Mouse (Mus musculus) left cerebral cortex, postnatal 14 days (tissue): ENCODE data around the gene Fndc10. TPM values are rescaled to one million over a fixed set of nuclear protein-coding genes. Genes with fewer than 3 reads are reported as not detected.
"Not testable (repeated sequence)": the region's sequence is repeated elsewhere in the genome, so short reads cannot be mapped to it uniquely, and the experiment has no call there.

ENCODE experiments used
- DNase-seq, 2 experiments: peaks; one replicate each; pipeline ENCODE4 v3.0.0; 2021 to 2022; ENCODE audit warnings: low spot score in 2 of 2, mixed read lengths in 1 of 2
- intact Hi-C: fragments of 180-260 bp; cut with DNase I; formaldehyde crosslinking; loops from one replicate; pipeline ENCODE4 v1.15.1; 2025
- long read RNA-seq, 2 experiments: library from polyadenylated mRNA; stranded (forward); transcript quantifications; one replicate each; pipeline ENCODE4 v2.0.0; 2021
- total RNA-seq, 2 experiments: library from RNA; stranded (reverse); gene quantifications; 2 replicates each; pipeline ENCODE4 v1.2.3; 2021

Gene Fndc10
- 10 to 100 TPM; 22.8 to 26.0 TPM for total RNA-seq
- long read RNA-seq, experiment 1, transcript Fndc10-201 (1 exons, 2,140 nt), result major isoform, 7 of 32 reads
- long read RNA-seq, experiment 1, partial matches to known transcripts, result 0 of 32 reads
- long read RNA-seq, experiment 1, other reads (novel, unspliced or antisense), result 25 of 32 reads
- long read RNA-seq, experiment 2, transcript Fndc10-201 (1 exons, 2,140 nt), result major isoform, 9 of 25 reads
- long read RNA-seq, experiment 2, partial matches to known transcripts, result 0 of 25 reads
- long read RNA-seq, experiment 2, other reads (novel, unspliced or antisense), result 16 of 25 reads

DNA sequence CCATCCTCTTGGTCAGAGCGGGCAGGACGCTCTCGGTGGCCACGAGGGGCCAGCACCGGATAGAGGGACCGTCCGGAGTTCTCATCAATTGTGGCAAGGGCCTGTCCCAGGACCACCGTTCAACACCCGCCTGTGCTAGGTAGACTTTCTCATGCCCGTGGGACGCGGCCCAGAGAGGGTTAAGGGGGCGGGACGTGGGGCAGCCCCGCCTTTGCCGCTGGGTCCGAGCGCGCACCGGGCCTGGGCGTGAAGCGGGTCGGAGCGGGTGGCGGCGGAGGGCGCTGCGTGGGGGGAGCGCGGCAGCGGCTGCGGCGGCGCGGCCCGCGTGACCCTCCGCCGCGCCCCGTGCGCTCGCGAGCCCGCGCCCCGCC is at the start of gene Fndc10:
Fndc10 (plus strand) TSS at position 232 of the 371 bp plus-strand sequence.
- intact Hi-C loops, result no loop called here

GRCm38 (mm10) chr4:155645308-155645707 is 48.8 kb upstream of the Fndc10 start, which contains the start of gene Gm10563:
Gm10563 (minus strand) TSS chr4:155645408.
- DNase-seq, intact Hi-C loops: not testable (repeated sequence)

More for the DNA sequence above, at the start of gene Fndc10:
- peak; percentile 72 to 79 for DNase-seq

GRCm38 (mm10) chr4:155645721-155646120 is 48.4 kb upstream of the Fndc10 start:
- no peak for DNase-seq
- intact Hi-C loops, result no loop called here

DNA sequence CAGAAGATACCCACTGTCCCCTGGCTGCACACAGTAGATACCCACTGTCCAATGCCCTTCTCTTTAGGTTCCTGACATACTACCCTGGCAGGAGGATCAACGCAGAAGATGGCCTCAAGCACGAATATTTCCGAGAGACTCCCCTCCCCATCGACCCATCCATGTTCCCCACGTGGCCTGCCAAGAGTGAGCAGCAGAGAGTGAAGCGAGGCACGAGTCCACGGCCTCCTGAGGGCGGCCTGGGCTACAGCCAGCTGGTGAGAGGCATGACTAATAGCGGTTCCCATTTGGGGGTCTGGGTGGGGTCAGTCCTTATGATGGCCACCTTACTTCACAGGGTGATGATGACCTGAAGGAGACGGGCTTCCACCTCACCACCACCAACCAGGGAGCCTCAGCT is 44.8 kb upstream of the Fndc10 start:
- intact Hi-C loops, result no loop called here

DNA sequence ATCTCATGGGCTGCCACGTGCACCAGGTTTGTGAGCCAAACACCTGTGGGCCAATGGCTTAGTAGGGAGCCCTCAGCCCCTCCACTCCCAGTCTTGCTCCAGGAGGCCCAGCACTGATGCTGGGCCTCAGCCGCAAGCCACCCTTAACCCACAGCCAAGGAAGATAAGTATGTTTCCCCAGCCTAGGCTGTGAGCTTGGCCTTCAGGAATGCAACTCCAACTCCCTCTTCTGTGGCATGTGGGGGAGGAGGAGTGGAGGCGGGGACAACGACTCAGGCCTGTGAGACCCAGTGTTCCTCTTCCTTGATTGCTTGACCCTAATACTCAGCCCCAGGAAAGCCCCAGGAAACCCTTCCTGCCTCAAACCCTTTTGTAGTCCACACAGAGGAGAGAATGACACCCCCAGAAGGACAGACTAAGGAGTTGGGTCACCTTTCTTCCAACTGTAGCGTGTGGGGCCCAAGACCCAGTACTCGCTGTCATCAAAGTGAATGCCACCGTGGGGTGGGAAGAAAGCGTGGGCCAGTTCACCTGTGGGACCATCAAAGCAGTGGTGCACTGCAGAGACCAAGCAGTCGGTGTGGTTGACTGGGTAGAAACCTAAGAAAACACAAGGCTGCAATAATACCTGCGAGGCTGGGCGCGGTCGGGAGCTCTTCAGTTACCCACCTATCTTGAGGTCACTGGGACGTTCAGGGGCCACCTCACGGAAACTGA is 42.4 kb upstream of the Fndc10 start:
- no peak for DNase-seq
- intact Hi-C loops, result no loop called here

More for the DNA sequence above, 44.8 kb upstream of the Fndc10 start:
- DNase-seq, result no peak

GRCm38 (mm10) chr4:155652283-155653085 is 41.7 kb upstream of the Fndc10 start:
- intact Hi-C loops, result no loop called here
- DNase-seq, result no peak

GRCm38 (mm10) chr4:155653086-155653450 is 41.1 kb upstream of the Fndc10 start, which contains the start of gene Mmp23:
Mmp23 (minus strand) TSS chr4:155653384.
- DNase-seq, result no peak
- intact Hi-C loops, result no loop called here

DNA sequence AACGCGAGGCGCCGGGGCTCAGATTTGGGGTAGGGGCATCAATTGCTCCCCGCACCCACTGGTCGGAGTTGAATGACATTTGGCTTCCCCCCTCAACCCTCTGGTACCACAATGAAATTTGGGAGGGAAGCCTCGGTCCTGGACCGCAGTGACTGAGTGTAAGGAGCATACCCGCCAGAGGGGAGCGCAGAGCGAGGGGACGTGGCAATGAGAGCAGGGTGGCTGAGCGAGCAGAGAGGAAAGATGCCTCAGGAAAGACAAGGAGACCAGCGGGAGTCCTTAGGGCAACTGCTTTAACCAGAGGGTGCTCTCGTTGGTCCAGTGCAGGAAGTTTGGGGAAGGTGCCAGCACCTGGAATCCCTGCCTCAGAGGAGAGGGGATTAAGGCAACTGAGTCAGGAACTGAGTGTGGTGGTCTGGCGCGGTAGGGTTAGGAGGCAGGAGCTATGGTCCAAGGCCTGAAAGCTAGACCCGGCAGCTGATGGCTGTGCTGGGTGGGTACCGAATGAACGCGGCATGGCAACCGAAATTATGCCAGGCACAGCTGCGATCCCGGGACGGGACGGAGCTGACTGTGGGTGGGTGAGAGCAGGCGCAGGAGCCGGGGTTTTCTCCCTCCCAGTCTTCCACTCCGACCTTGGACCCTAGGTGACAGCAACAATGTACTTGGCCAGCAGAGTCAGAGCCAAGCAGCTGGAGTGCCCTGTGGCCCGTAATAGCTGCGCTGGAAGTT is 40.5 kb upstream of the Fndc10 start:
- DNase-seq, result no peak
- intact Hi-C loops, result no loop called here

DNA sequence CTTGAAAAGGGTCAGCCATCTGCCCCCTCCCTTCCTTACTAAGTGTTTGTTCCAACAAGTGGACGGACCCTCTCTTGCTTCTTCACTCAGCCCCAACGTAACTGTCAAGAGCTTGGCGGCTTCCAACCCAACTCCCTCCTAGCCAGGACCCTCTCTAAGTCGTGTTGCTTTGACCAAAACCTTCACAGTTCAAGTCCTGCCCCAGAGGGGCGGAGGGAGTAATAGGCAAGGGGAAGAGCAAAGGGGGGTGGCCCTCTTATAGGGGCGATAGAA is 40.0 kb upstream of the Fndc10 start:
- intact Hi-C loops, result no loop called here
- no peak for DNase-seq

- no peak for DNase-seq
- intact Hi-C loops, result no loop called here
These were observed 39.5 kb upstream of the Fndc10 start for GRCm38 (mm10) chr4:155654456-155655298.

GRCm38 (mm10) chr4:155656214-155656751 is 37.9 kb upstream of the Fndc10 start:
- DNase-seq, result no peak
- intact Hi-C loops, result no loop called here

- DNase-seq, result no peak
- intact Hi-C loops, result no loop called here
These were observed 35.2 kb upstream of the Fndc10 start for GRCm38 (mm10) chr4:155658961-155659360.

GRCm38 (mm10) chr4:155660641-155661040 is 33.5 kb upstream of the Fndc10 start:
- intact Hi-C loops, result no loop called here
- DNase-seq, result no peak

GRCm38 (mm10) chr4:155666903-155667302 is 27.2 kb upstream of the Fndc10 start:
- intact Hi-C loops, result loop anchor here (5.0 kb wide), 2 partner anchors 40 kb away; no protein-coding TSS in a partner anchor

DNA sequence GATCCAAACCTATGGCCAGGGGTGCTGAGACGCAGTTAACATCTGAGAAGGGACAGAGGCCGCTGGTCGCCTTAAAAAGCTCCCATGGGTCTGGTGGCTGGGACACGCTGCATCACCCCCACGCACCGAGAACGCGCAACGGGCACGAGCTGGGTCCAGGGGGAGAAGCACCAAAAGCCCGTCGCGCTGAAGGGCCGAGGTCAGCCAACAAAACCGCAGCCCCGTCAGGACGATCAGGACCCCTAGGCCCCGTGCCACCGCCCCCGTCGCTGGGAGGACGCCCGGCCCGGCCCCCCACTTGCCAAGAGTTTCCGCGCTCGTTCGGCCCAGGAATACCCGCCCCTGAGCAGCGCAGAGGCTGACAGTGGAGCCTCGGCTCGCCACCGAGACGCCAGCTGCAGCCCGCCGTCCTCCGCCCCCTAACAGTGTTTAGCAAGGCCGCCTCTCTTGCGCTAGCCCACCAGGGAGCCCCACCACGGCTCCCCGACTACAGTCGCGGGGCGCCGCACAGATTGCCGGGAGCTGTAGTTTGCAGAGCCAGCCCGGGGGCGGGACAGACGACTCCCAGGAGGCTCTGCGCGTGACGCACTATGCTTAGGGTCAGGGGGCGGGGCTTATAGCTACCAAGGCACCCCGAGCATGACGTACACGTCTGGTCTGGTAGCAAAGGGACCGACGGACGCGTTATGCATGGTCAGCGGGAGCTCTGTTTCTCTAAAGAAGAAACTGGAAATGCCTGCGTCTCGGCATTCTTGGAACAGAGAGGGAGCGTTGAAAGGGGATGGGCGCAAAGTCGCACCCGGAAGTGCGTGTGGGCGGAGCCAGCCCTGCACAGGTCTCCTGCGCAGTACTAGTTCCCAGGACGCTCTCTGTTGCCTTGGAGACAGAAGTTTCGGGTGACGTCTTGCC is 25.2 kb upstream of the Fndc10 start, which contains the start of gene Mib2:
Mib2 (minus strand) TSS at position 510 of the 909 bp plus-strand sequence.
- DNase-seq, result peak; percentile 97 to 99
- intact Hi-C loops, result loop anchor here (5.0 kb wide), 2 partner anchors 38 to 42 kb away; no protein-coding TSS in a partner anchor

More at GRCm38 (mm10) chr4:155666903-155667302, 27.2 kb upstream of the Fndc10 start:
- no peak for DNase-seq

GRCm38 (mm10) chr4:155669598-155670075 is 24.5 kb upstream of the Fndc10 start:
- intact Hi-C loops, result loop anchor here (5.0 kb wide), 2 partner anchors 38 to 42 kb away; no protein-coding TSS in a partner anchor
- DNase-seq, result no peak

DNA sequence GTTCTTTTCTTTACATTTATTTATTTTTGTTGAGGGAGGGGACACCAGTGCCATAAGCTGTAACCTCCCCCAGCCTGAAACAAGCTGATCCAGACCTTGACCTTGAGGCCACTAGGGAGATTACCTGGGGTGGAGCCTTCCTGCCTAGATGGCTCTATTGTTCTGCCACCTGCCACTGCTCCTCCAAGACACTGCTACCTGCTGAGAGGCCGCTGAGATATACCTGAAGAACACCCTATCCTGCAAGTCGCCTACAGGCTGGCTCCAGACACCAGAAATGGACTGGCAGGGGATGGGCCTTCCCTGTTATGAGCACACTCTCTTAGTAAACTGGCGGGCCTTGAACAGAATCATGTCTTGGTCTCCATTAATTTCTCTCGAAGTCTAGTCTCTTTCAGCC is 23.9 kb upstream of the Fndc10 start:
- intact Hi-C loops, DNase-seq: not testable (repeated sequence)
